Mouse (Mus musculus): Measurements from ENCODE around the gene Grin2b. TPM values are rescaled to one million over a fixed set of nuclear protein-coding genes. Genes with fewer than 3 reads are reported as not detected.
"Not testable (repeated sequence)": the region's sequence is repeated elsewhere in the genome, so short reads cannot be mapped to it uniquely, and the experiment has no call there.

Grin2b gene
- total RNA-seq, 2 experiments from 2014 or later = 0.07 to 0.22 TPM

- not testable (repeated sequence) for DNase-seq (ENCODE audit: low spot score in 2 of 2)
These were observed 466.3 kb downstream of the Grin2b start for GRCm38 (mm10) chr6:135706850-135707522.

- DNase-seq (ENCODE audit: low spot score in 2 of 2) = no peak
These were observed 469.7 kb downstream of the Grin2b start for GRCm38 (mm10) chr6:135703655-135704054.

- DNase-seq (ENCODE audit: low spot score in 2 of 2) = no peak
These were observed 471.9 kb downstream of the Grin2b start for GRCm38 (mm10) chr6:135701361-135701760.

DNA sequence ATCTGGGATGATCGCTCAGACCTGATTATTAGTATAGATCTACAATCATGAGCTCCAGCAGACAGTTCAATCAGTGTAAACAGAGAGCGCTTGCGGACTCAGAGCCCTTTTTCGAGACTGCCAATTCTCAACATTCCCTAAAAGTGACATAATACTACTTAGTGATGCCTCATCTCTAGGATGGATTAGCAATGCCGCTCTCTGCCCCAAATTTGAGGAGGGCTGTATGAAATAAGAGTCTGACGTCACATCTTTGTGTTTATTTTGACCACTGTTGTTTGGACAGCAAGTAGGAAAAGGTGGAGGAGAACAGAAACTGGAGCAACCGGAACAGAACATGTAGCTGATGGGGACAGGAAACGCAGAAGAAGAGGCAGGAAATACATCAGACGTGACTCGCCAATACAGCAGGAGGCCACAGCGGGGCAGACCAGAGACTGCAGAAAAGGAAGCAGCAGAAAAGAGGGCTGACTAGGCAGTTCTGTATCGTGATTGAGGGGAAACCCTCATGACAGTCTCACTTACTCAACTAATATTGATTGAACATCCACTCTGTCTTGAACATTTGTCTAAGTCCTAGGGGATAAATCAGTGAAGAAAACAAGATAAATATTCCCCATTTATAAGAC, 472.5 kb downstream of the Grin2b start:
- DNase-seq (ENCODE audit: low spot score in 2 of 2) = no peak

DNA sequence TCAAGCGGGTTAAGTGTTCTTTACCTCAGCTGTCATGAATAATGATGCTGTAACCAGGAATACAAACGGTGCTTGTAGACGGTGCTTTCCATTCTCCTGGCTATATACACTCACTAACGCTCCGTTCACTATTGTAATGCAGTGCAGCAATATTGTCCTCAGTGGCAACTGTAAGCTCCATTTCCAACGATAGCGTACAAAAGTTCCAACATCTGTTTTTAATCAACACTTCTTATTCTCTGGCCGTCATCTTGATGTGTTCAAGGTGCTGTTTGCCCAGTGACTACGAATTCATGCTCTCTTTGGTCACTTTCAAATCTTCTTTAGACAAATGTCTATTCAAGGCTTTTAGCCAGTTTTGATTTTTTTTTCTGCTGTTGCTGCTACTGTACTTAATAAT, 480.8 kb downstream of the Grin2b start:
- no peak for DNase-seq (ENCODE audit: low spot score in 2 of 2)

DNA sequence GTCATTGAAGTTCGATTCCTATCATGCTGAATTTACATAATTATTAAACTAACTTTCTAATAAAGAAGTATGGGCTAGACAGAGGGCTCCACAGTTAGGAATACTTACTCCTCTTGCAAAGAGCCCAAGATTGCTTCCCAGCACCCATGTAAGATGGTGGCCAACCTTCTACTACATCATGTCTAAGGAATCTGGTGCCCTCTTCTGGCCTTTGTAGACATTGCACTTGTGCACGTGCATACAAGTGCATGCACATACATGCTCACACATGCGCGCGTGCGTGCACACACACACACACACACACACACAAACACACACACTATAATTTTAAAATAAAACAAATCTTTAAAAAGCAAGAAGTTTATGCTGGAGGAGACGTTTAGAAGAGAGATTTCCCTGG, 481.8 kb downstream of the Grin2b start:
- no peak for DNase-seq (ENCODE audit: low spot score in 2 of 2)

GRCm38 (mm10) chr6:135687926-135688325, 485.4 kb downstream of the Grin2b start:
- no peak for DNase-seq (ENCODE audit: low spot score in 2 of 2)

DNA sequence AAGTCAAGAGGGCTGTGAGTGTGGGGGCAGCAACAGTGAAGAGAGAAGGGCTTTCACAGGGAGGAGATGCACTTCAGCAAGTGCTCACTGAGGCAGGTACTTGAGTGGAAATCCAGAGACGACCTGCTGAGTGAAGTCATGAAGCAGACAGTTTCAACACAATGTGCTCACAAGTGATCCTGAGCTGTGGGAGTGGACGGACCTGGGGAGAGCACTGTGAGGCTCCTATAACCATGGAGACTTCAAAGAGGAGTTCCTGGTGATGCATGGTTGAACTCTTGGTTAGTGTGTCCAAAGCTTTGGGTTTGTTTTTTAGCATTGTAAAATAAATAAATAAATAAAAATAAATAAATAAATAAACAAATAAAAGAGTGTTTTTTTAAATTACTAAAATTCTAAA, 489.1 kb downstream of the Grin2b start:
- no peak for DNase-seq (ENCODE audit: low spot score in 2 of 2)

DNA sequence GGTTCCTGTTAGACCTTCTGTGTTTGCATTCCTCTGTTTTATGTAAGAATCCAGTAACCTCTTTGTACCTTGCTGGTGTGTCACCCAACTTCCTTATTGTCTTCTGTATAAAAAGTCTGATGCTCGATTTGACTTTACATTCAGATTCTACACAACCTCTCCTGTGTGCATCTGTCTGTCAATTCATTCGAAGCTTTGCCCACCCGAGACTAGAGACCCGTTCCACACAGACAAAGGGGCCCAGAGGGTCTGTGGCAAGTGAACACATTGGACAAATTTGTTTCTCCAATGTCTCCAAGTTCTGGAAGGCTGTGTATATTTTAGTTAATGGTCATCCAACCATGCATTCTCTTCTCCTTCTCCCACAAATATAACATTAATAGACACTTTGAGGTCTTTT, 491.9 kb downstream of the Grin2b start:
- DNase-seq (ENCODE audit: low spot score in 2 of 2) = not testable (repeated sequence)

- no peak for DNase-seq (ENCODE audit: low spot score in 2 of 2)
These were observed 493.1 kb downstream of the Grin2b start for GRCm38 (mm10) chr6:135680105-135680710.

- DNase-seq (ENCODE audit: low spot score in 2 of 2) = no peak
These were observed 498.9 kb downstream of the Grin2b start for GRCm38 (mm10) chr6:135674380-135674779.

- DNase-seq (ENCODE audit: low spot score in 2 of 2) = no peak
These were observed 501.3 kb downstream of the Grin2b start for GRCm38 (mm10) chr6:135672003-135672402.

Small RNA genes within 50 kb of the gene (microRNA-seq; reads per million reads assigned to microRNA genes)
- gene Gm22892 (ENCODE audit: borderline number of aligned reads in 2 of 2) = 0 reads per million in 2 experiments

Other genes starting within 250 kb of the Grin2b start
- not detected for gene Gm8994, start 154.0 kb upstream of the Grin2b start, total RNA-seq (2021)
- not detected for gene E330021D16Rik, start 242.1 kb upstream of the Grin2b start, total RNA-seq (2021)